Mouse (Mus musculus) heart, postnatal 25 days (tissue): ENCODE data around the gene Postn. TPM values are rescaled to one million over a fixed set of nuclear protein-coding genes. Genes with fewer than 3 reads are reported as not detected.

ENCODE experiments used
- DNase-seq: peaks from one replicate; pipeline ENCODE4 v3.0.0; 2022; ENCODE audit warnings: low spot score
- intact Hi-C: fragments of 180-260 bp; cut with DNase I; formaldehyde crosslinking; loops from one replicate; pipeline ENCODE4 v1.15.1; 2025
- total RNA-seq, 2 experiments: library from RNA; stranded (reverse); gene quantifications; 2 replicates each; pipeline ENCODE4 v1.2.3; 2021

Gene Postn
- total RNA-seq = 10 to 100 TPM; 28.1 to 33.8 TPM

DNA sequence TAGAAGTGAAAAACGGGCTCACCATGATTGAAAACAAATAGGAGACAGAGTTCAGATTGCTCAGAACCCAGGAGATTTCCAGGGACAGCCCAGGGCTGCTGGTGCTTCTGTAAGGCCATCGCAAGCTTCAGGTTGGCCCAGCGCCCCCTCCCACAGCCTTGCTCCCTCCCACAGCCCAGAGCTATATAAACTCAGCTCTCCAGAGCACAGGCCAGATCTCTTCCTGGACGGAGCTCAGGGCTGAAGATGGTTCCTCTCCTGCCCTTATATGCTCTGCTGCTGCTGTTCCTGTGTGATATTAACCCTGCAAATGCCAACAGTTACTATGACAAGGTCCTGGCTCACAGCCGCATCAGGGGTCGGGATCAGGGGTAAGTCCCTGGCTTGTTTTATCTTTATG is at the start of gene Postn:
Postn (plus strand) TSS at position 213 of the 400 bp plus-strand sequence.
- DNase-seq = no peak
- intact Hi-C loops = no loop called here

- intact Hi-C loops = loop anchor here (5.0 to 10.0 kb wide), 4 partner anchors 452 to 789 kb away; partner anchors contain the start of gene Ufm1
- no peak for DNase-seq
These were observed 46.9 kb upstream of the Postn start for GRCm38 (mm10) chr3:54314055-54314454.

- peak; percentile 30 for DNase-seq
- intact Hi-C loops = loop anchor here (1.0 to 10.0 kb wide), 3 partner anchors 320 to 618 kb away; no protein-coding TSS in a partner anchor
These were observed 7.8 kb upstream of the Postn start for GRCm38 (mm10) chr3:54352891-54353652.

DNA sequence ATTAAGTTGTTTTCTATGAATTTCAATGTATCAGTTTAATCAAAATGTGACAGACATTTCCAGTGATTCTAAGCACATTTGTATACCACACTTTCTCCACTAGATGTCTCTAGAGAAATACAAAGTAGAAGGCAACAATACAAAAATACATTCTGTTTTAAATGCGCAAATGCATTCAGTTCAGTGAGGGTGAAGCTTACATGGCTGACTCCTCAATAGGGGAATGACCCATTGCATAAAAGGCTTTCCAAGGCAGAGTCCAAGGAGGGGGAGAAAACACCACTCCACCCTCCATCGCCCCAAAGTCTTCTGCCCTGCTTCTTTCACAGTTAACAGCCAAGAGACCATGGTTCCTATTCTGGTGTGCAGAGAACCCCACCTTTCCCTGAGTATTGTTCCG is 3.3 kb upstream of the Postn start:
- no peak for DNase-seq
- intact Hi-C loops = loop anchor here (5.0 to 10.0 kb wide), 2 partner anchors 235 to 623 kb away; no protein-coding TSS in a partner anchor

- peak; percentile 31 for DNase-seq
- intact Hi-C loops = loop anchor here (5.0 to 10.0 kb wide), 2 partner anchors 234 to 624 kb away; no protein-coding TSS in a partner anchor
These were observed 2.3 kb upstream of the Postn start for GRCm38 (mm10) chr3:54358463-54359189.

DNA sequence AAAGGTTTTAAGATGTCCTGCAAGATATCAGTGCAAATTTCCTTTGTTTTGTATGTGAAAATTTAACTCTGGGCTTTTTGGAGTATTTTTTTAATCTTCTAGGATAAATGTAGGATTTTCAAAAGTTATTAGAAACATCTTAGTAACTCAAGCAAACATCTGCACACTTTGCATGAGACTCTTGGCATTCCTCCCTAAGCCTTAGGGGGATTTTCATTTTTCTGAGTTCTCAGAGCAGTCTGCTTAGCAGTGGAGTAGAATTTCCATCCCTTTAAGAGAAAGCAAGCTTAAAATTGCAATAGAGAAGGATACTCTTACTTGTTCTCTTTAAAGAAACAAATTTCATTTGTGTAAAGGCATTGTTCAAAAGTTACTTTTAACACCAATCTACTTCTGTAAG is 747 bp downstream of the Postn start:
- intact Hi-C loops = no loop called here
- no peak for DNase-seq

DNA sequence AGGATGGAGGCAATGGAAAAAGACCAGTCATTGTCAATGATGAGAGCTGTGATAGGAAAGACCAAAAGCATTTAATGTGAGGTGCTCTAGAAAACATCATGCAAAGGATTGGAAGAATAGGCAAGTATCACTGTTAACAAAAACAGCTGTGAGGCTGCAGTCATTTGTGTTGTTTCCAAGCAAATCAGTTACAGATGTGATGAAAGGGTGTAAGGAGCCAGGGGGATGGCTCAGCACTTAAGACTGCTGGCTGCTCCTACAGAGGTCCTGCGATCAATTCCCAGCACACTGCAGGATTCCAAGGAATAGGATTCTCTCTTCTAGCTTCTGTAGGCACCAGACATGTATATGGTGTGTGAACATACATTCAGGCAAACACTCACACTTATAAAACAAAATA is 10.1 kb downstream of the Postn start:
- no peak for DNase-seq
- intact Hi-C loops = no loop called here

- no peak for DNase-seq
- intact Hi-C loops = no loop called here
These were observed 11.7 kb downstream of the Postn start for GRCm38 (mm10) chr3:54372625-54373024.

DNA sequence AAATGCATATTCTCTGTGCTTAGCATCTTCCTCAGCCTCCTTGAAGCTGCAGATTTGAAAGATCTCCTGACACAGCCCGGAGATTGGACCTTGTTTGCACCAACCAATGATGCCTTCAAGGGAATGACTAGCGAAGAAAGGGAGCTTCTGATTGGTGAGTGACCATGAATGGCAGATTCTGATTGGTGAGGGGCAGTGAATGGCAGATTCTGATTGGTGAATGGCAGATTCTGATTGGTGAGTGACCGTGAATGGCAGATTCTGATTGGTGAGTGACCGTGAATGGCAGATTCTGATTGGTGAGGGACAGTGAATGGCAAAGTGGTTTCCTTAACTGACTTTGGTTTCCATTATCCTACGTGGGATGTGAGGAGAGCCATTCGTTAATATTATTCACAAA is 15.1 kb downstream of the Postn start:
- intact Hi-C loops = no loop called here

DNA sequence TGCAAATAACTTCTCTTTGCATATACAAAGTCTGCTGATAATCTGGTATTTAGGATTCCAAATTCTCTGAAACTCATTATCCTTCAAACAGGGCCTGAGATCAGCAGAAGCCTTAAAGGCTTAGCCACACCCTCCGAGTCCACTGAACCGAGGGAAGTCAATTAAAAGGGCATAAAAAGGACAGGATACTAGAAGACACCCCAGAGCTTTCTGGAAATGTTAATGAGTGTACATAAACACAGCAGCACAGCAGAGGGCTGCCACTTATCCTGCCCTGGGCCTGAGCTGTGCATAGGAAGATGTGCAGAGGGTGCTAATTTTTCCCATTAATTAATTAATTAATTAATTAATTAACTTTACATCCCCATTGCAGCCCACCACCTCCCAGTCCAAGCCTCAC is 16.7 kb downstream of the Postn start:
- intact Hi-C loops = no loop called here
- DNase-seq = no peak

More for the DNA sequence above, 15.1 kb downstream of the Postn start:
- no peak for DNase-seq

DNA sequence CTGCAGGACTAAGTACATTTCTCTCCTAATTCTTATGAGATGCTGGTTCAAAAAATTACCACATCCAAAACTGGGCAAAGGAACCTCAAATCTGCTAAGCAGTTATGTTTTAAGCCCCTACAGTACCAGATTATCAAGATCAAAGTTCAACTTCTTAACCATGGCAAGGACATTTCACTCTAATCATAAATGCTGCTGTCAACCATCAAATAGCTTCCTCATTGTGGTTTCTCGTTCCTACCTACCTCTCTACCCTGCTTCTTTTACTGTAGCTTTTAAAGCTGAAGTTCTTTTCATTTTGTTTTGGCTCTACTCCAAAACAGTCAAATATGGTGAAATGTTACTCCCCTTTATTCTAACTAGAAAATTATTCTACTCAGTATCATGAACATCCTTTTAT is 17.2 kb downstream of the Postn start:
- intact Hi-C loops = no loop called here
- no peak for DNase-seq

- intact Hi-C loops = no loop called here
- no peak for DNase-seq
These were observed 19.1 kb downstream of the Postn start for GRCm38 (mm10) chr3:54379981-54380380.

DNA sequence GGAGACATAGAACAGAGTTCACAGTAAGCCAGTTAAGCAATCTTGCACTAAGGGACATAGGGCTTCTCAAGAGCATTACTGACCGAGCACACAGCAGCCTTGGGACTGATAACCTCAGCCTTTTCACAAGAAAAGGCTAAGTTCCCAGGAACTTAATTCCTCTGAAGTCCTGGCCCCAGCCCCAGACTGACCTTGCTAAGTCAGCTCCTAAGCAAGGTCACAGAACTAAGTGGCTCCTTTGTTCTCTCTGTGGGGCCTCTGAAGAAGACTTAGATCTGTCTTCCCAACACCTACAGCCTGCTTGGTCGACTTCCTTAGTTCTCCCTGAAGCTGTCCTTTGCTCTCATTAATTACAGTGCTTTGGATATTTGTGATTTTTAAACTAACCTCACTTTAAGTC is 38.4 kb downstream of the Postn start:
- no peak for DNase-seq
- intact Hi-C loops = no loop called here

GRCm38 (mm10) chr3:54399911-54400310 is 39.0 kb downstream of the Postn start:
- no peak for DNase-seq
- intact Hi-C loops = no loop called here

- no peak for DNase-seq
- intact Hi-C loops = no loop called here
These were observed 39.7 kb downstream of the Postn start for GRCm38 (mm10) chr3:54400617-54401016.

DNA sequence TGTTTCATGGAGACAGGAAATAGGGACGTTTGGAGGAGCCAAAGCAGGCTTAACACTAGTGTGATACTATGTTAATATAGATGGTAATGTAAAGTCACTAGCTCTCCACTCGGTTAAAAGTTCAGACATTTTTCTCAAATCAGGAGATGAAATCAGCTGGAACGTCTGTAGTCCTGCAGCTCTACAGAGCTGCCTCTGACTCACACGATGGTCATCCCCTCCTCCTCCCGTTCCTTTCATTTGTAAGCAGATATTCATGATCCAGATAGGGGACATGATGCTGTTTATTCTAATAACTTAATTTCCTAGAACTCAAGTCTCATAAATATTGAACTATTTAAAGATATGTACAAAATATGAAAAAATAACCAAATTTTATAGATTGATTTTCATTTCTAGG is 40.8 kb downstream of the Postn start:
- intact Hi-C loops = no loop called here
- DNase-seq = no peak

DNA sequence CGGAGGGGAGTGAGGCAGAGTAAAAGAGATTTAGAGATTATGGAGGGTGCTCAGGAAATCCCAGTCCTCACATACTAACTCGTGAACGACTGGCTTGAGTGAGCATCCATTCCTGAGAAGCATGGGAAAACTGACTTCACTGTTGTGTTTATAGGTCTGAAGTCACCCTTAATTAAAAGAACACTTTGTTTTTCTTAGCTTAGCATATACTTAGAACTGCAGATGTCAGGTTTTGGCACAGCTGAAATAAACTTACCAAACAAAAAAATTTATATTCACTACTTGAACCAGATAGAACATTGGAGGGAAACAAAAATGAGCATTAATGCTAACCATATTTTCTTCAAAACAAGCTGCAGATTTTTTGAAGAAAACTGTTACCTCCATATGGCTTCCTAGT is 42.9 kb downstream of the Postn start:
- DNase-seq = no peak
- intact Hi-C loops = no loop called here

GRCm38 (mm10) chr3:54406567-54406966 is 45.7 kb downstream of the Postn start:
- intact Hi-C loops = no loop called here

GRCm38 (mm10) chr3:54411052-54411451 is 50.1 kb downstream of the Postn start:
- intact Hi-C loops = no loop called here
- no peak for DNase-seq

More at GRCm38 (mm10) chr3:54406567-54406966, 45.7 kb downstream of the Postn start:
- DNase-seq = no peak

- no peak for DNase-seq
- intact Hi-C loops = no loop called here
These were observed 52.1 kb downstream of the Postn start for GRCm38 (mm10) chr3:54412885-54413583.

DNA sequence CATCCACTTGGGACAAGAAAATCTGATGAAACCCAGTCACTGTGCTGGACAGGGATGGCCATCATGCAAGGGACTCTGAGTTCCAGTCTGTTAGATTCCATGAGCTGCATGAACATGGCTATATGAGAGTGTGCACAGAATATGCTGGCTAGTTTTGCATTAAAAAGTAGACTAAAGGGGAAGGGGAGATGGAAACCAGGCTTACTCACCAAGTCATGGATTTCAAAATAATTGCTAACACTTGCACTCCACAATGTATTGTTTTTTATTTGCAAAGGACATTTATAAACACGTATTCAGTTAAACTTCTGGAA is 52.6 kb downstream of the Postn start:
- intact Hi-C loops = no loop called here
- DNase-seq = no peak
